Mouse (Mus musculus) kidney, postnatal 0 days (tissue): ENCODE measurements around the gene Tmem185b. TPM values are rescaled to one million over a fixed set of nuclear protein-coding genes. Genes with fewer than 3 reads are reported as not detected.

Source experiments
- ATAC-seq: fragments of 200-750 bp; cut with Nextera tagmentation; replicated peaks from 2 replicates; pipeline ENCODE4 v1.8.0; 2017; ENCODE audit warnings: low read depth, moderate number of reproducible peaks, moderate TSS enrichment, moderate library complexity; ENCODE audit not compliant: low FRiP score
- DNase-seq: peaks from one replicate; pipeline ENCODE4 v3.0.0-alpha.2; 2016; ENCODE audit warnings: low spot score
- H3K27ac ChIP-seq: fragments of 300-500 bp; sonication (generic); 2 replicates; pipeline ENCODE4 v1.5.1; 2014; ENCODE audit warnings: mild to moderate bottlenecking
- H3K27me3 ChIP-seq: fragments of 300-500 bp; sonication (generic); 2 replicates; pipeline ENCODE4 v1.6.1; 2014; ENCODE audit warnings: low read length, mixed read lengths; ENCODE audit not compliant: insufficient read depth
- H3K36me3 ChIP-seq: fragments of 300-500 bp; sonication (generic); 2 replicates; pipeline ENCODE4 v1.6.1; 2014; ENCODE audit warnings: low read length, mixed read lengths; ENCODE audit not compliant: insufficient read depth
- H3K4me1 ChIP-seq: fragments of 300-500 bp; sonication (generic); replicated peaks from 2 replicates; pipeline ENCODE4 v1.6.1; 2014; ENCODE audit warnings: antibody characterized with exemption, low read length, mixed read lengths; ENCODE audit not compliant: insufficient read depth
- H3K4me2 ChIP-seq: fragments of 300-500 bp; sonication (generic); 2 replicates; pipeline ENCODE4 v1.6.1; 2014; ENCODE audit warnings: mild to moderate bottlenecking, low read length, moderate library complexity, mixed read lengths
- H3K4me3 ChIP-seq: fragments of 300-500 bp; sonication (generic); replicated peaks from 2 replicates; pipeline ENCODE4 v1.5.1; 2014; ENCODE audit warnings: low read depth, low read length
- H3K9ac ChIP-seq: fragments of 300-500 bp; sonication (generic); 2 replicates; pipeline ENCODE4 v1.6.1; 2014; ENCODE audit warnings: low read depth, low read length
- H3K9me3 ChIP-seq: fragments of 300-500 bp; sonication (generic); replicated peaks from 2 replicates; pipeline ENCODE4 v1.6.1; 2016; ENCODE audit warnings: low read length, inconsistent platforms, mixed read lengths
- CTCF ChIP-seq: IDR thresholded peaks from 2 replicates; pipeline ENCODE4 v1.5.1; 2016; ENCODE audit warnings: antibody characterized with exemption, low read depth, mild to moderate bottlenecking, moderate library complexity
- WGBS: fragments of 180-500 bp; shearing (Covaris S2); extraction: QIAGEN DNeasy Blood & Tissue Kit; methylation state at CpG from one replicate; pipeline ENCODE4 v1.1.7; 2014; 5-methylcytosine and 5-hydroxymethylcytosine counted together
- polyA plus RNA-seq: library from polyadenylated mRNA; unstranded; fragments of >200 nt; fragmentation: Nextera tagmentation; extraction: Ambion mirVana; gene quantifications from 2 replicates; pipeline ENCODE4 v1.2.1, GENCODE M21; 2015

Gene Tmem185b
- polyA plus RNA-seq, 1 experiment from 2014 or later, result 30.6 TPM

GRCm38 (mm10) chr1:119494024-119494711, 31.8 kb upstream of the Tmem185b start:
- Histone ChIP-seq H3K4me2 (no peak overlapping the region), H3K36me3 (0 out of 2 replicates have a peak, but pooled peaks cover under 1% of the 10 kb centered on the region), H3K27me3 (no peaks in the 10 kb centered on the region), H3K4me1 (peaks cover 18% of the 10 kb centered on the region), H3K9me3 (no peaks in the 10 kb centered on the region), H3K27ac (no peak overlapping the region), H3K9ac (no peak overlapping the region), H3K4me3 (no peak overlapping the region)
- 60% methylated on average over 2 of the region's 2 CpGs for WGBS
- peak; percentile 57 for DNase-seq
- ATAC-seq, result no peak
- peak; percentile 53 for TF ChIP-seq CTCF

GRCm38 (mm10) chr1:119494712-119495395, 31.1 kb upstream of the Tmem185b start:
- H3K36me3 ChIP-seq, result 0 out of 2 replicates have a peak, but pooled peaks cover 5% of the 10 kb centered on the region
- no peak for TF ChIP-seq CTCF
- no peak overlapping the region for H3K4me3 ChIP-seq
- ATAC-seq (no peak), DNase-seq (no peak)
- no peaks in the 10 kb centered on the region for H3K9me3 ChIP-seq
- H3K27ac ChIP-seq, result no peak overlapping the region
- peaks cover 18% of the 10 kb centered on the region for H3K4me1 ChIP-seq
- H3K9ac ChIP-seq, result no peak overlapping the region
- H3K27me3 ChIP-seq, result no peaks in the 10 kb centered on the region
- no peak overlapping the region for H3K4me2 ChIP-seq
- 94% methylated on average over 9 of the region's 9 CpGs for WGBS

GRCm38 (mm10) chr1:119495396-119495775, 30.6 kb upstream of the Tmem185b start:
- Histone ChIP-seq H3K4me1 (peaks cover 18% of the 10 kb centered on the region), H3K27ac (no peak overlapping the region), H3K4me3 (no peak overlapping the region), H3K9me3 (no peaks in the 10 kb centered on the region), H3K9ac (no peak overlapping the region), H3K27me3 (no peaks in the 10 kb centered on the region), H3K4me2 (no peak overlapping the region), H3K36me3 (0 out of 2 replicates have a peak, but pooled peaks cover 5% of the 10 kb centered on the region)
- 88% methylated on average over 6 of the region's 6 CpGs for WGBS
- no peak for DNase-seq
- no peak for ATAC-seq
- no peak for TF ChIP-seq CTCF

- TF ChIP-seq CTCF, result no peak
- DNase-seq (no peak), ATAC-seq (no peak)
- Histone ChIP-seq H3K27ac (no peak overlapping the region), H3K36me3 (0 out of 2 replicates have a peak, but pooled peaks cover 8% of the 10 kb centered on the region), H3K4me1 (peaks cover 9% of the 10 kb centered on the region), H3K4me3 (no peak overlapping the region), H3K9ac (no peak overlapping the region), H3K9me3 (no peaks in the 10 kb centered on the region), H3K4me2 (no peak overlapping the region), H3K27me3 (no peaks in the 10 kb centered on the region)
- 75% methylated on average over 5 of the region's 5 CpGs for WGBS
Measured at GRCm38 (mm10) chr1:119497346-119498004, 28.5 kb upstream of the Tmem185b start.

GRCm38 (mm10) chr1:119498536-119499231, 27.3 kb upstream of the Tmem185b start:
- 0 out of 2 replicates have a peak, but pooled peaks cover 8% of the 10 kb centered on the region for H3K36me3 ChIP-seq
- H3K4me2 ChIP-seq, result no peak overlapping the region
- ATAC-seq (0 out of 2 replicates have a peak, but pooled peaks have one; percentile 48), DNase-seq (no peak)
- H3K4me1 ChIP-seq, result peaks cover 18% of the 10 kb centered on the region
- peak overlapping the region; percentile 68 for H3K27ac ChIP-seq
- no peaks in the 10 kb centered on the region for H3K27me3 ChIP-seq
- no peak for TF ChIP-seq CTCF
- no peak overlapping the region for H3K9ac ChIP-seq
- WGBS, result 74% methylated on average over 9 of the region's 9 CpGs
- no peak overlapping the region for H3K4me3 ChIP-seq
- no peaks in the 10 kb centered on the region for H3K9me3 ChIP-seq

GRCm38 (mm10) chr1:119499456-119499855, 26.5 kb upstream of the Tmem185b start:
- H3K27ac ChIP-seq, result no peak overlapping the region
- H3K36me3 ChIP-seq, result 0 out of 2 replicates have a peak, but pooled peaks cover 8% of the 10 kb centered on the region
- WGBS, result 93% methylated on average over 10 of the region's 10 CpGs
- no peaks in the 10 kb centered on the region for H3K9me3 ChIP-seq
- ATAC-seq (no peak), DNase-seq (no peak)
- no peak overlapping the region for H3K4me3 ChIP-seq
- peaks cover 18% of the 10 kb centered on the region for H3K4me1 ChIP-seq
- H3K27me3 ChIP-seq, result no peaks in the 10 kb centered on the region
- TF ChIP-seq CTCF, result no peak
- no peak overlapping the region for H3K4me2 ChIP-seq
- no peak overlapping the region for H3K9ac ChIP-seq
